Mouse (Mus musculus): ENCODE measurements around the gene Sag.

The Sag gene

DNA sequence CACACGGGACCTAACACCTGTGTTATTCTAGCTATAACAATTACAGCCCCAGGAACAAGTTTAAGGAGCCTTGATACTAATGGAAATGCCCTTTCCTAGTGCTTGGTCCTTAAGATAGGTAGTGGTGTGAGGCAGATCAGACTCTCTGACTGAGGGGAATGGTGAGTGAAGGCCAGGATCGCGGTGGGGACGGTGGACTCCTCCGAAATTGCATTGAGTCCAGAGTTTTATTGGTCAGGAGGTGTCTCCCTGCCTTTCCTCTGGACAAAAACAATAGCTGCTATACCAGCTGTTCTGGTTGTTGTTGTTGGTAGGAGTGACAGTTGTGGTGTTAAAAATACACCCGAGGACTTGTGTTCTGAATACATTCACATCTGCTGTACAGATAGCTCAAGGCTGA lies 50.9 kb downstream of the Sag start:
- DNase-seq (ENCODE audit: low spot score), result no peak

DNA sequence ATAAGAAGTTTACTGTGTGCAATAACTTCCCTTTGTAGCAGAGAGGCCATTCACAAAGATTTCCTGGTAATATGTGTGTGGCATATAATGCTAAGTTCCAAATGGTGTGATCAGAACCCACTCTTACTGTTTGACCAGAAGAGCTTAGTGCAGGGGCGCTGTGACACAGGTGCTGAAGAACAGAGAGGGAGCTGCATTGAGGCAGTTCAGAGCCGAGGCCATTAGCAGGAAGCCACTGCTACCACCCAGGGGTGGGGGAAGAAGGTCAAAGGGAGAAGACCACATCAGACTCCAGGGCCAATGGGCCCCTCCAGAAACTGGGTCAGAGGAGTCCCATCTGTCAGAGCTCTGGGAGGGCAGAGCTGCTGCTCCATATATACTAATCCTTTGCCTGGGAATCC lies 51.4 kb downstream of the Sag start:
- no peak for DNase-seq (ENCODE audit: low spot score)

DNA sequence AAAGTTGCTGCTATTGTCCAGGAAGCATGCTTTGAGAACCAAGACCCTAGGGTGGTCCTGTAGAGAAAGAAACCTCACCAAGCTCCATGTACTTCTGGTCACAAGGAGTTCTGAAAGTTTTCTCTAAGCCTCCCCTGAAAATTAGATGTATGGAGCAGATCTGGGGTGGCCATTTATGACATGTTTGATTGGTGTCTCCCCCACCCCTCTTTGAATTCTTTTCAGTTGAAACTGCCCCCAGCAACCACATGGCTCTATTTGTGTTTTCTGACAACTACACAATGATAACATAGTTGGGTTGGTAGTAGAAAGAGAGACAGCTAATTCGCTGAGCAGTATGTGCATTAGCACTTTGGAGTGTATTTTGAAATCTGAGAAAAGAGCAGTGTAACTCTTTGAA lies 52.0 kb downstream of the Sag start:
- DNase-seq (ENCODE audit: low spot score), result no peak

DNA sequence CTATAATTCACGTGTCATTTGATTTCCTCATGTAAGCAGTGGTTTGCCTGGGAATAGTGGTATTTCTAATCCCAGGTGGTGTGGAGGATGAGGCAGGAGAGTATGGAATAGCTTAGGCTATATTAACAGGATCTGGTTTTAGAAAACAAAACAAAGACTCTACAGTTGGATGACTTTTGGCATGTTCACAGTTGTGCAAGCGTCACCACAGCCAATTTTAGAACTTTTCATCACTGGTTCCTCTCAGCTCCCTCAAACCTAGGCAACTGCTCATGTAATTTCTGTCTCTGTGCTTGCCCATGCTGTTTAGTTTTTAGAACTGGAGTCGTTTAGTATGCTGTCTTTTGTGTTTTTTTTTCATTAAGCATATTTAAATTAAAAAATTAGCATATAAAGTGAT lies 53.3 kb downstream of the Sag start:
- DNase-seq (ENCODE audit: low spot score), result peak; percentile 47

DNA sequence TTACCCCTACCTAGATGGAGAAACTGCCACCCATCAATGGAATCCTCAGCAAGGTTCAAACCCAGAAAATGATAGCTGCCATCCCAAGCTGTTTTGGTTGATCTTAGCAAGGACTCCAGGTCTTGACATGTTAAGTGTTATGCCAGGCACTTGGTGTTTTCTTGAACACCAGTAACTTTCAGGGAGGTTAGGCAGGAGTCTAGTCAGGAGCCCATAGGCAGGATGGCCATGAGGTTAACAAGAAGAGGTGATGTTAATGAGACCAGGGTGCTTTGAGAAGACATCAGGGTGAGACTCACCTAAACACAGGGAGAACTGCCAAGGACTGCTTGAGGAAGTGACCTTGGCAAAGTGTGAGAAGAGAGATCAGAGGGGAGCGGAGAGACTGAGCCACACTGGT lies 54.6 kb downstream of the Sag start:
- DNase-seq (ENCODE audit: low spot score), result no peak

DNA sequence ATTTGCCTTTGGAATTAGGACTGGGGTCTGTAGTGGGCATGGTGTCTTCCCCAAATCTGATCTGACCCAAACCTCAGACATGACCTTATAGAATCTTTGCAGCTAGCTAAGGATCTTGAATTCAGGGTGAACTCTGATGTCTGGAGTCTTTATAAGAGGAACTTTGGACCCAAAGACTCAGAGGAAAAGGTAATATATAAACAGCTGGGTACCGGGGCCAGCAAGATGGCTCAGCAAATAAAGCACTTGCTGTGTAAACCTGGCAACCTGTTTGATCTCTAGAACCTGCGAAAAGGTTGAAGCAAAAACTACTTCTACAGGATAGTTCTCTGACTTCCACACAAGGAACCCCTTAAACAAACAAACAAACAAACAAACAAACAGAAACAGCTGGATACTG lies 55.0 kb downstream of the Sag start:
- DNase-seq (ENCODE audit: low spot score), result no peak

DNA sequence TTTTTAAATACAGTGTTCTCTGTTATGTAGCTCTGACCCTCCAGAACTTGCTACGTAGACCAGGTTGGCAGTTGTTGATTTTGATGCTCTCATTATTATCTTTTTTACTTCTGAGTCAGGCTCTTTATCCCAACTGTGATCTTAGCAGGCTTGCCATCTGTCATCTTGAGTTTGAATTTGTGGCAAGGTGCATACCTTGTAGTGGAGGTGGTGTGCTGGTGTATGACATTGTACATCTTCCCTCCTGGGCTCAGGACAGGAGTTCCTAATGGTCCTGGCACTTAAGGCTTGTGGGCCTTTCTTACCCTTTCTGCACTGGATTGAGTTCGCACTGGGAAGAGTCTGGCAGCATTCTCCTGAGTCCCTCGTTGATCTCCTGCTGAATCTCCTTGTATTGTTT lies 60.1 kb downstream of the Sag start:
- DNase-seq (ENCODE audit: low spot score), result no peak

DNA sequence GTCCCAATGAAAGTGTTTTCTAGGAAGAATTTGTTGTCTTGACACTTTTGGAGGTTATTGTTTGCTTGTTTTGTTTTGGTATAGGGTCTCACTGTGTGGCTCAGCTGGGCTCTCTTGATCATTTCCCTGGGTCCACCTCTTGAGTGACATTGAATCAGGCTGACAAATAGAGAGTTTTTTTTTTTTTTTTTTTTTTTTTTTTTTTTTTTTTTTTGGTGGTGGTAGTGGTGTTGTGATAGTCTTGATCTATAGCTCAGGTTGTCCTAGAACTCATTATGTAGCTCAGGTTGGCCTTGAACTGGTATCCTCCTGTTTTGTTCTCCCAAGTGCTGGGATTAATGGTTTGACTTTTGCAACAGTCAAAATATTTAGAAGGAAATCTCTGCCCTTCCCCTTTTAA lies 61.4 kb downstream of the Sag start:
- DNase-seq (ENCODE audit: low spot score), result no peak

DNA sequence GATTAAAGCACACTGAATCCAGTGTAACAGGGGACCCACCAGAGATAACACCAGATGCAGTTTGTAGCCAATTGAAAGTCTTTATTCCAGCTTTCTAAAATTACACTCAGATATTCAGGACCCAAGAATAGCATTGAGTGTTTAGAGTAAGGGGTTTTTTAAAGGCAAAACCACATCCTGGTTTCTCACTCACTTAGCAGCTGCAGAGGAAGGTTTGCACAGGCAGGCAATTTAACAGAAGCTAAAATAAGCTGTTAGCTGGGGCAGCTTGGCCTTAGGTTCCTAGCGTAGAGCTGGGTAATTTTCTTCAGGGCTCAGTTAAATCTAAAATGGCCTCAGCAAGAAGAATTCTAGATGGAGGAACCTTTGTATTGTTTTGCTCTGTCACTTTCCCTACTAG lies 63.2 kb downstream of the Sag start:
- no peak for DNase-seq (ENCODE audit: low spot score)

DNA sequence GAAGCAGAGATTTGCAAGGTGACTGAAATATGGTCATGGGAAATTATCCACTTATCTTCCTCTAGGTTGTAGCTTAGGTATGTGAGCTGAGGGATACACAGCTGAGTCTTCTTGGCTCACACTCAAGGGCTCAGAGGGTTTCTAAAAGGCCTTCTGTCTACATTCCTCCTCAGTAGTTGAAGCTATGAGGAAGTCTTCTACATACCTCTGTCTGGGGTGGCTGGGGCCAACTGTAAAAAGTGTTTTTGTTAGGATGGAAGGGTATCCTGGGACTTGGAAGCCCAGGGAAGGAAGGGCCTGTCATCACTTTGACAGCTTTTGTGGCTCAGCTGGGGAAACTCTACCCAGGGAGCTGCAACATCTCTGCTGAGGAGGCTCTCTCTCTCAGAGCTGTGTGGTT lies 68.1 kb downstream of the Sag start:
- no peak for DNase-seq (ENCODE audit: low spot score)

DNA sequence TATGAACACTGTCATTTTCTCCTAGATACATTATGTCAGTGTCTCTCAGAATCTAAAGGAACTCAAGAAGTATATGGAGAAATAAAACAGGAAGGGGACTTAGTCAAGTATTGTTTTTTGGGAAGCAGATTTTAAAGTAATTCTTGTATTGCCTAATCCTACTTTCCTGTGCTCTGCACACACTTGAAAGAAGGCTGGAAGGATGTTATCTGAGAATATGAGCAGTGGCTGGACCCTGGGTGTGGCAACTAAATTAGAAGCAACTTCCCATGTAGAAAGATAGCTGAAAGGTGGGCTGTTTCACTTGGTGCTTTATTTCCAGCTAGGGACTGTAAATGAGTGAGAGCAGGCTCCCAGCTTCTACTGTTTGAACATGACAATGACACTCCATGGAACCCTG lies 69.6 kb downstream of the Sag start:
- peak; percentile 35 for DNase-seq (ENCODE audit: low spot score)

DNA sequence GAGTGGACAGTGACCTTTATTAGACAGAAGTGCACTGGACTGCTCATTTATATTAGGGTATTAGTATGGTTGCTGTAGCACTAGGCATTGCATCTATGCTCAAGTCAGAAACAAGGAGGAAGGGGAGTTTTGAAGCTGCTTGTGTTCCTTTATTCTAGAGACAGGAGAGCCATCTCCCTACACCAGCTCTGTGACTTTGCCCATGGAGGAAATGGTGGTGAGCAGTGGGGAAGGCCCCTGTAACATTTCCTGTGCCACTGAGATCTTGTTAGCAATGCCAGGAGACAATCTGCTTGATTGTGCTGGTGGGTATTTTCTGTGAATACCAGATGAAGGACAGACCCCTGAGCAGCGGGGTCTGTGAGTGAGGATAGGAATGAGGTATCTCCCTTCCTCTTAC lies 72.6 kb downstream of the Sag start:
- no peak for DNase-seq (ENCODE audit: low spot score)

DNA sequence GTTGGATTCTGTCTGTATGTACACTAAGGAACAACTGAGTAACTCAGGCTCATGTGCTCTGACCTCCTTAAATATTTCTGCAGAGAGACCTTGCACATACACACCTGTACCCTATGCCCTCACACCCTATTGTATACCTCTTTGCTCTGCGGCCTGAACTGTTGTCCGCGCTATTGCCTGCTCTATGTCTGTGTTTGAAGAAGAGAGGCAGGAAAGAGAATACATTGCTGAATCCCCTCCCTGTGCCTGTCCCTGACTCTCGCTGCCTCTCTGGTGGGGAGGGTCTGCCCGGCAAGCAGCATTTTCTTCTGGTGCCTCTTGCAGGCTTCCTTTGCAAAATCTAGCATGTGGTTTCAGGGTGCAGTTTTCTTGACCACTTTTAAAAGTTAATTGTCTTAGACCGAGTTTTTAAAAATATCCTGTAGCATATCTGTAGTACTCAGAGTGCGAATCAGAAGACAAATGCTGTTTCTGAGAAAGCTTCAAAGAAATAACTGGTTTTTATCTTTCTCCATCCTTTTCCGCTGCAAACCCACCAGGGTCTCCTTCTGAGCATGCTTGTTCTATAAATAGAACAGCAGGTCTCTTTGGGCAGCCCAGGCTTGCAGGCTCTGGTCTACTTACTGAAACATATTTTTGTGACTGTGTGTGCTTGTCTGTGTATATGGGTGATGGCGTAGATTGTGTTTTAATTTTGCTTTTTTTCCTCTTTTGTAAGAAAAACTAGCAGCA lies 74.2 kb downstream of the Sag start:
- DNase-seq (ENCODE audit: low spot score), result no peak

DNA sequence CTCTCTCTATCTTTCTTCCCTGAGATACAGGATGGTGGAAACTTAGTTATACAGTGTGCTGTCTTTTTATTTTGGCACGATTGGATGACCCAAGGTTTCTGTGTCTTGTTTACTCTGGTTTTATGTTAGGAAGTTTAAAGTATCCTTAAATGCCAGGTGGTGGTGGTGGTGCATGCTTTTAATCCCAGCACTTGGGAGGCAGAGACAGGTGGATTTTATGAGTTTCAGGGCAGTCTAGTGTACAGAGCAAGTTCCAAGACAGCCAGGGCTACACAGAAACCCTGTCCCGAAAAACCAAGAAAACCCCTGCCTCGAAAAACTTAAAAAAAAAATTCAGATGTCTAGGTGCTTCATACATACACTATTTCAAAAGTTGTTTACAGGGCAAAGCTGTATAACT lies 75.6 kb downstream of the Sag start:
- no peak for DNase-seq (ENCODE audit: low spot score)

DNA sequence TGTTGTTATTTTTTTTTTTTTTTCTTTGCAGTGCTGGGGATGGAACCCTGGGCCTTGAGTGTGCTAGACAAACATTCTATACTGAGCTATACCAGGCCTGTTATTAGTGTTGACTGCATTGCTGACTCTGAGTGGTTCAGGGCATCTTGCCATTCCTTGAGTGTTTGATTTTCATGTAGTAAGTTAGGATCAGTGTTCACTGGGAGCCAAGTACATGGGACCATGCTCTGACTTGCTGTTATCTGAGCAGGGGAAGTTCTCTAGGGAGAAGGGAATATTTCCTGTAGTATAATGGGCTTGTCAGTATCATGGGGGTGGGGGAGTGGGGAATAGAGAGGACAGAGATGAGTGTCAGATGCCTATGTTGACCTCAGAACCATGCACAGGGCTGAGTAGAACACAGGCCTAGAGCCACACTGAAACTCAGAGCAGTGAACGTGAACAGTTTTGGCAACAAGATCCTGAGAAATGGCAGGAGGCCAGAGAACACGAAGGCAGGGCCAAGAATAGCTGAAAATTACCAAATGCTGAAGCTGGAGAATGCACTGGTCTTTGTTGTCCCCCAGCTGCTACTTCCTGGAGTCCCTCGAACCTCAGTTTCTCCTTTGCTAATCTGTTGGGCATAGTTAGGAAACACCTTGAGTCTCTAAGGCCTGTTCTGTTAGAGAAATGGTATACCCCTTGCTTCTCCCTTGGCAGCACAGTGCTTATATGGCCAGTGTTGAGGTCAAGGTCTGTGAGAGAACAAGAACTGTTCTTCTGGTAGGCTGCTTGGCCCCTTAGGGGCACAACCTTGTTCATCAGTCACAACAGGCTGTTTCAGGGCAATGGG lies 76.2 kb downstream of the Sag start:
- peak; percentile 86 for DNase-seq (ENCODE audit: low spot score)

DNA sequence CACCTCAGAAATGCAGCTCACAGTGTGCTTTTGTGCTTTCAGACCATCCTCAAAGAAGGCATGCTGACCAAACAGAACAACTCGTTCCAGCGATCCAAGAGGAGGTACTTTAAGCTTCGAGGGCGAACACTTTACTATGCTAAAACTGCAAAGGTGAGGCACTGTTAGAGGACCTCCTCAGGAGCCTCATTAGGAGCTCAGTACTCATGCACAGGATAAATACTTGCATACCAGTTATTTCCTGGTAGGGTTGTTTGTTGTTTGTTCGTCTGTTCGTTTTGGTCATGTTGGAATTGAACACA lies 76.8 kb downstream of the Sag start:
- peak; percentile 83 for DNase-seq (ENCODE audit: low spot score)

DNA sequence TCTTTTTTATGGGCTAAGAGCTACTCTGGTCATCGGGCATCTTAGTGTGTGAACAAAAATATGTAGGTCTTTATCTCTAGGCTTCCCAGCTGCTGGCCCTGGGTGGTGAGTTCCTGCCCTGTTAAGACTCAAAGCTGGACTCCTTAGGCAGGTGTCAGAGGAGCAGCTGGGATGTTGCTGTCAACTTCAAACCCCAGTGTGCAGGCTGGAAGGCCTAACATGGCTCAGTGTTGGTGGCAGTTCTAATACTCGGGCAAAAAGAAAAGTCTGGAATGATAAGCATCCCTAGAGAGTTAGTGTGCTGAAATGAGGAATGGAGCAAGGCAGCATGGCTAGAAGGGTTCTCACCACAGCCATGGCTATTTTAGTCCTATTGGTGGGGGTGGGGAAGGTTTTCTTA lies 77.4 kb downstream of the Sag start:
- DNase-seq (ENCODE audit: low spot score), result peak; percentile 38

DNA sequence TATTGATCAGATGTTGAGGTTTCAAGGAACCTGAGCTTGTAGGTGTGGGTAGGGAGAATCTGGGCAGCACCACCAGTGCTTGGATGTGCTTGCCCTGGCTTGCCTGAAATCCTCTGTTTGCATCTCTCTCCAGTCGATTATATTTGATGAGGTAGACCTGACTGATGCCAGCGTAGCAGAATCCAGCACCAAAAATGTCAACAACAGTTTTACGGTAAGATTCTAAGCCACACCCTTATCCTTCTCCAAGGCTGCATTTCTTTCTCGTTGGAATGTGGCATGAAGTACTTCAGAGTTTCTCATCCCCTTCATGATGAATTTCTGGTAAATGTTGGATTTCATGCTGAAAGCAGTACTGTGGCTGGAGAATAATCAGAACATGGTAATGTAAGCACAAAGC lies 78.2 kb downstream of the Sag start:
- DNase-seq (ENCODE audit: low spot score), result no peak

DNA sequence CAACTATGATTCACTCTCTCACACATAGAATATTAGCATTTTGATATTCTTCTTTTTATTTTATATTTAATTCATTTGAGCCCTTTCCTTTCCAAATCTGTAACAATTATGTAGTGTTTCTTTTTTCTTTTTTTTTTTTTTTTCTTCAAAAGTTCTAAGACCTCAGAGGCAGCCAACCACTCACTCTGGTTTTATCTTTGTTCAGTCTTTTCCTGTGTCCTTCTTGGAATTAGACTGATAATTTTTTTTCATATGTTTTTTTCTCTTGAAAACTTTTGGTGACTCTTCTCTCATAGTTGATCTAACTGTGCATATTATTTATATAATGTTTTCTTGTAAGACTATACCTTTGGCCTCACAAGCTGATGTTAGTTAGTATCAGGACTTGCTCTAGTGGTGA lies 79.1 kb downstream of the Sag start:
- DNase-seq (ENCODE audit: low spot score), result no peak

DNA sequence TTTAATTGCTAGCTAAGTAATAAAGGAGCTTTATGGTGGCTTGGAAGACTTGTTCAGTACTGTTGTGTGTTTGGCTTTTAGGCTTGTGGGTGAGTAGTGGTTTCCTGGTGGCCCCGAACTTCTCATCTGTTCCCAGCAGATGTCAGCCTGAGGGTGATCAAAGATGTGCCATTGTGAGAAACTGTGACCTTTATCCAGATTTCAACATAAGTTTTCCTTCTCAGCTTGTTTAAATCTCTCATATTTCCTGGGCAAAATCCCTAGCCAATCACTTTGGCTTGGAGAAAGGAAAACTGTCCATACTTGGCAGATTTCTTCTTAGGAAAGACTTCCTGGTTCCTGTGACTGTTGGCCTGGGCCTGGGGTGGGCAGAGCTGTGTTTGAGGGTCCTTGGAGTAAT lies 87.5 kb downstream of the Sag start:
- DNase-seq (ENCODE audit: low spot score), result peak; percentile 42

DNA sequence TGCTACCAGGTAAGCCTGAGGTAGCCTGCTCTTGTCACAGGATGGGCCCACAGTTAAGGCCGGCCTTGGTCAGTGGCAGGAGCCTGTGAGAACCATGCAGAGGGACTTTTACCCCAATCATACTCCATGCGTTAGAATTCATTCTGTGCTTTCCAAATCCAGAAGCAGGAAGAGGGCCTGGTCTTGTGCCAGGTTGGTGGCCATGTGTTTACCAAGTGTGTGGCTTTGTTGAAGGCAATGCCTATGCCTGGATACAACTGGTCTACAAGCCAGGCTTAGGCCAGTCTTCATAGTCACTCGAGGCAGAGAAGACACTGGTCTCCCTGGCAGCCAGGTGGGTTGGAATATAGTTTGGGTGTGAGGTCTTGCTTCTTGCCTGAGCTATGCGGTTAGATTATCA lies 88.2 kb downstream of the Sag start:
- peak; percentile 59 for DNase-seq (ENCODE audit: low spot score)

DNA sequence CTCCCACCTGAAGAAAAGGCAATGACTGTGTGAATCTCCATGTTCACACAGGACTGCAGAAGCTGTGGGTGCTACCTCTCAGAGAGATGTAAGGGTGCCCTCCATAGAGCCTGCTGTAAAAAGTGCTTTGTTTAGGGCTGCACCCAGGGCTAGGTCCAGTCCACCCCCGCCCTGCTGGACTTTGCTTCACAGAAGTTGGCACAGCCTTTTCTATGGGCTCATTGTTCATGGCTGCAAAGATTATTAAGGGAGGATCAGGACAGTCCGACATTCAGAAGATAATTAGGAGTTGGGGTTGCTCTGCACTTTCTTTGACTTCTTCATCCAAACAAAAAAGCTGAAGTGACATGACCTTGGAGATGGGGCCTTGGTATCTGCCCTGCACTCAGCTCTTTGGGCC lies 89.0 kb downstream of the Sag start:
- no peak for DNase-seq (ENCODE audit: low spot score)

DNA sequence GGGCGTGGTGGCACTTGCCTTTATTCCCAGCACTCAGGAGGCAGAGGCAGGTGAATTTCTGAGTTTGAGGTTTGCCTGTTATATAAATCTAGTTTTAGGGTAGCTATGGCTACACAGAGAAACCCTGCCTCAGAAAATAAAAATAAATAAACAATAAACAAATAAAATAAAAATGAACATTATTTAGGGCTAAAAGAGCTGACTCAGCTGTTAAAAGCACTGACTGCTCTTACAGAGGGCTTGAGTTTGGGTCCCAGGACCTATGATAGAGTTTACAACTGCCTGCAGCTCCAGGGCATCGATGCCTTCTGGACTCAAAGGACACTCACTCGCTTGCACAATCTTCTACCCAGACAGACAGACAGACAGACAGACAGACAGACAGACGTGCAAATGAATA lies 89.9 kb downstream of the Sag start:
- no peak for DNase-seq (ENCODE audit: low spot score)

Data from lung, postnatal 25 days (tissue).